Mouse (Mus musculus) kidney, postnatal 10 days (tissue): ENCODE measurements around the gene Kmt2d.
A peak's percentile ranks its signal among the peaks of the same experiment; 100 is the strongest.
"Not testable (repeated sequence)": the region's sequence is repeated elsewhere in the genome, so short reads cannot be mapped to it uniquely, and the experiment has no call there.

Experiments
- DNase-seq: peaks from one replicate; pipeline ENCODE4 v3.0.0; 2021; ENCODE audit warnings: mixed read lengths

The Kmt2d gene

GRCm38 (mm10) chr15:98871070-98871915 lies at the start of gene Kmt2d:
Gene Kmt2d, minus strand, starts transcription at chr15:98871204.
- DNase-seq, result no peak

- not testable (repeated sequence) for DNase-seq
Measured at GRCm38 (mm10) chr15:98918499-98918895, 47.5 kb upstream of the Kmt2d start.

- DNase-seq, result peak; percentile 99
Measured at GRCm38 (mm10) chr15:98917538-98918498, 46.8 kb upstream of the Kmt2d start, which contains the start of gene Lmbr1l. Gene Lmbr1l, minus strand, starts transcription at chr15:98918231.

- DNase-seq, result no peak
Measured at GRCm38 (mm10) chr15:98917091-98917490, 46.1 kb upstream of the Kmt2d start.

- DNase-seq, result no peak
Measured at GRCm38 (mm10) chr15:98916016-98916415, 45.0 kb upstream of the Kmt2d start.

- DNase-seq, result no peak
Measured at GRCm38 (mm10) chr15:98914903-98915302, 43.9 kb upstream of the Kmt2d start.

GRCm38 (mm10) chr15:98904692-98905091 lies 33.7 kb upstream of the Kmt2d start:
- DNase-seq, result peak; percentile 63

- DNase-seq, result no peak
Measured at GRCm38 (mm10) chr15:98902600-98902999, 31.6 kb upstream of the Kmt2d start.

- no peak for DNase-seq
Measured at GRCm38 (mm10) chr15:98901530-98901929, 30.5 kb upstream of the Kmt2d start.

- DNase-seq, result peak; percentile 63
Measured at GRCm38 (mm10) chr15:98897928-98898800, 27.2 kb upstream of the Kmt2d start, which contains the start of gene Dhh. Gene Dhh, minus strand, starts transcription at chr15:98898540.

GRCm38 (mm10) chr15:98897495-98897894 lies 26.5 kb upstream of the Kmt2d start:
- peak; percentile 72 for DNase-seq

- peak; percentile 68 for DNase-seq
Measured at GRCm38 (mm10) chr15:98895635-98896589, 24.9 kb upstream of the Kmt2d start.

GRCm38 (mm10) chr15:98894746-98895634 lies 24.0 kb upstream of the Kmt2d start:
- DNase-seq, result no peak

- DNase-seq, result peak; percentile 68
Measured at GRCm38 (mm10) chr15:98893940-98894745, 23.1 kb upstream of the Kmt2d start, which contains the start of gene Rhebl1. Gene Rhebl1, minus strand, starts transcription at chr15:98894540.

- DNase-seq, result no peak
Measured at GRCm38 (mm10) chr15:98893036-98893435, 22.0 kb upstream of the Kmt2d start.

- DNase-seq, result peak; percentile 78
Measured at GRCm38 (mm10) chr15:98891907-98892606, 21.1 kb upstream of the Kmt2d start.

- no peak for DNase-seq
Measured at GRCm38 (mm10) chr15:98891198-98891742, 20.3 kb upstream of the Kmt2d start.

- DNase-seq, result no peak
Measured at GRCm38 (mm10) chr15:98887526-98887925, 16.5 kb upstream of the Kmt2d start.
